Mouse (Mus musculus) CH12.LX (cell line): ENCODE measurements around the gene Sv2a. TPM values are rescaled to one million over a fixed set of nuclear protein-coding genes. Genes with fewer than 3 reads are reported as not detected.

Experiments used
- polyA plus RNA-seq: library from polyadenylated mRNA; unstranded; fragments of >175 nt; gene quantifications from 2 replicates; pipeline ENCODE4 v1.2.1, GENCODE M21; 2012; ENCODE audit warnings: low read depth; ENCODE audit not compliant: insufficient read length
- total RNA-seq, 2 experiments: library from RNA; depleted of rRNA; stranded (reverse); fragments of 300-350 nt in 1 of 2; fragments of >200 nt in 1 of 2; gene quantifications; 2 replicates each; pipeline ENCODE4 v1.2.3; 2012 to 2014

Gene Sv2a
- total and polyA plus RNA-seq, 3 experiments, result 1.1 to 6.7 (median 4.0) TPM

Other genes starting within 250 kb of the Sv2a start
- 23.0 and 24.6 TPM in 2 replicates for gene Plekho1, start 185.2 kb upstream of the Sv2a start, total RNA-seq (2012; rRNA removed)
- 22.2 and 22.3 TPM in 2 replicates for gene Plekho1, start 185.2 kb upstream of the Sv2a start, total RNA-seq (2014; rRNA removed)
- gene Plekho1, start 185.2 kb upstream of the Sv2a start, polyA plus RNA-seq, result 18.6 and 23.4 TPM in 2 replicates
- 19.1 and 20.8 TPM in 2 replicates for gene Vps45, start 122.7 kb upstream of the Sv2a start, total RNA-seq (2012; rRNA removed)
- 16.8 and 19.6 TPM in 2 replicates for gene Vps45, start 122.7 kb upstream of the Sv2a start, total RNA-seq (2014; rRNA removed)
- 14.5 and 16.2 TPM in 2 replicates for gene Vps45, start 122.7 kb upstream of the Sv2a start, polyA plus RNA-seq
- 14.4 and 14.9 TPM in 2 replicates for gene Otud7b, start 76.6 kb upstream of the Sv2a start, total RNA-seq (2012; rRNA removed)
- gene Otud7b, start 76.6 kb upstream of the Sv2a start, total RNA-seq (2014; rRNA removed), result 10.9 and 12.3 TPM in 2 replicates
- 17.7 and 18.7 TPM in 2 replicates for gene Otud7b, start 76.6 kb upstream of the Sv2a start, polyA plus RNA-seq
- 0.81 and 1.0 TPM in 2 replicates for gene Mtmr11, start 19.1 kb upstream of the Sv2a start, total RNA-seq (2012; rRNA removed)
- gene Mtmr11, start 19.1 kb upstream of the Sv2a start, total RNA-seq (2014; rRNA removed), result 0.45 and 0.83 TPM in 2 replicates
- gene Mtmr11, start 19.1 kb upstream of the Sv2a start, polyA plus RNA-seq, result 0.82 and 2.5 TPM in 2 replicates
- gene Sf3b4, start 8.8 kb upstream of the Sv2a start, total RNA-seq (2012; rRNA removed), result 47.9 and 60.6 TPM in 2 replicates
- gene Sf3b4, start 8.8 kb upstream of the Sv2a start, total RNA-seq (2014; rRNA removed), result 33.7 and 38.1 TPM in 2 replicates
- gene Sf3b4, start 8.8 kb upstream of the Sv2a start, polyA plus RNA-seq, result 114 and 147 TPM in 2 replicates
- 48.2 and 57.0 TPM in 2 replicates for gene Bola1, start 38.6 kb downstream of the Sv2a start, total RNA-seq (2012; rRNA removed)
- 54.0 and 56.5 TPM in 2 replicates for gene Bola1, start 38.6 kb downstream of the Sv2a start, total RNA-seq (2014; rRNA removed)
- 47.6 and 56.2 TPM in 2 replicates for gene Bola1, start 38.6 kb downstream of the Sv2a start, polyA plus RNA-seq
- 27.8 and 31.4 TPM in 2 replicates for gene Hist2h2ab, start 38.7 kb downstream of the Sv2a start, total RNA-seq (2012; rRNA removed)
- gene Hist2h2ab, start 38.7 kb downstream of the Sv2a start, total RNA-seq (2014; rRNA removed), result 1.1 and 2.1 TPM in 2 replicates
- not detected in 2 replicates for gene Hist2h2ab, start 38.7 kb downstream of the Sv2a start, polyA plus RNA-seq
- gene Hist2h2ac, start 39.7 kb downstream of the Sv2a start, total RNA-seq (2012; rRNA removed), result 1,185 and 1,357 TPM in 2 replicates
- gene Hist2h2ac, start 39.7 kb downstream of the Sv2a start, total RNA-seq (2014; rRNA removed), result 28.1 and 53.9 TPM in 2 replicates
- gene Hist2h2ac, start 39.7 kb downstream of the Sv2a start, polyA plus RNA-seq, result 1.5 TPM in 1 of 2 replicates, not detected in the other
- gene Hist2h2be, start 40.0 kb downstream of the Sv2a start, total RNA-seq (2012; rRNA removed), result 3.8 and 3.9 TPM in 2 replicates
- gene Hist2h2be, start 40.0 kb downstream of the Sv2a start, total RNA-seq (2014; rRNA removed), result 2.9 and 4.0 TPM in 2 replicates
- 2.3 and 2.5 TPM in 2 replicates for gene Hist2h2be, start 40.0 kb downstream of the Sv2a start, polyA plus RNA-seq
- 1,105 and 1,173 TPM in 2 replicates for gene Hist2h3c2, start 58.0 kb downstream of the Sv2a start, total RNA-seq (2012; rRNA removed)
- 11.0 and 15.3 TPM in 2 replicates for gene Hist2h3c2, start 58.0 kb downstream of the Sv2a start, total RNA-seq (2014; rRNA removed)
- 1.3 TPM in 2 replicates for gene Hist2h3c2, start 58.0 kb downstream of the Sv2a start, polyA plus RNA-seq
- gene Hist2h2aa2, start 59.1 kb downstream of the Sv2a start, total RNA-seq (2012; rRNA removed), result 4,203 and 5,136 TPM in 2 replicates
- gene Hist2h2aa2, start 59.1 kb downstream of the Sv2a start, total RNA-seq (2014; rRNA removed), result not detected in 2 replicates
- 2.5 and 2.7 TPM in 2 replicates for gene Hist2h2aa2, start 59.1 kb downstream of the Sv2a start, polyA plus RNA-seq
- 1,248 and 1,515 TPM in 2 replicates for gene Hist2h2aa1, start 64.3 kb downstream of the Sv2a start, total RNA-seq (2012; rRNA removed)
- gene Hist2h2aa1, start 64.3 kb downstream of the Sv2a start, total RNA-seq (2014; rRNA removed), result 48.1 and 113 TPM in 2 replicates
- gene Hist2h2aa1, start 64.3 kb downstream of the Sv2a start, polyA plus RNA-seq, result 0.64 and 0.98 TPM in 2 replicates
- gene Hist2h3c1, start 65.5 kb downstream of the Sv2a start, total RNA-seq (2012; rRNA removed), result 0.67 and 1.4 TPM in 2 replicates
- gene Hist2h3c1, start 65.5 kb downstream of the Sv2a start, total RNA-seq (2014; rRNA removed), result 1.2 and 1.4 TPM in 2 replicates
- gene Hist2h3c1, start 65.5 kb downstream of the Sv2a start, polyA plus RNA-seq, result 0.33 and 0.34 TPM in 2 replicates
- 116 and 130 TPM in 2 replicates for gene Hist2h4, start 82.2 kb downstream of the Sv2a start, total RNA-seq (2012; rRNA removed)
- 1.0 and 2.5 TPM in 2 replicates for gene Hist2h4, start 82.2 kb downstream of the Sv2a start, total RNA-seq (2014; rRNA removed)
- gene Hist2h4, start 82.2 kb downstream of the Sv2a start, polyA plus RNA-seq, result 0.20 and 0.91 TPM in 2 replicates
- 1,287 and 1,421 TPM in 2 replicates for gene Hist2h3b, start 87.5 kb downstream of the Sv2a start, total RNA-seq (2012; rRNA removed)
- 18.3 and 39.4 TPM in 2 replicates for gene Hist2h3b, start 87.5 kb downstream of the Sv2a start, total RNA-seq (2014; rRNA removed)
- gene Hist2h3b, start 87.5 kb downstream of the Sv2a start, polyA plus RNA-seq, result 7.2 and 12.1 TPM in 2 replicates
- 2,265 and 2,866 TPM in 2 replicates for gene Hist2h2bb, start 88.6 kb downstream of the Sv2a start, total RNA-seq (2012; rRNA removed)
- gene Hist2h2bb, start 88.6 kb downstream of the Sv2a start, total RNA-seq (2014; rRNA removed), result 36.0 and 51.9 TPM in 2 replicates
- 1.6 and 4.1 TPM in 2 replicates for gene Hist2h2bb, start 88.6 kb downstream of the Sv2a start, polyA plus RNA-seq
- 0.04 TPM in 1 of 2 replicates, not detected in the other for gene Fcgr1, start 112.8 kb downstream of the Sv2a start, total RNA-seq (2012; rRNA removed)
- gene Fcgr1, start 112.8 kb downstream of the Sv2a start, total RNA-seq (2014; rRNA removed), result 0.18 TPM in 1 of 2 replicates, not detected in the other
- gene Fcgr1, start 112.8 kb downstream of the Sv2a start, polyA plus RNA-seq, result 0.27 TPM in 1 of 2 replicates, not detected in the other